Mouse (Mus musculus) monocyte, adult 5-6 weeks (primary cell): ENCODE data around the gene Deaf1. TPM values are rescaled to one million over a fixed set of nuclear protein-coding genes. Genes with fewer than 3 reads are reported as not detected.

ENCODE experiments used
- ATAC-seq: fragments of 153-309, 156-312 bp; replicated peaks from 2 replicates; pipeline ENCODE4 v1.8.0; 2017; ENCODE audit warnings: mild to moderate bottlenecking; ENCODE audit not compliant: low TSS enrichment, insufficient number of reproducible peaks, severe bottlenecking, poor library complexity, low FRiP score
- total RNA-seq: library from RNA; stranded (forward); fragments of 200-1000, 200-491, 200-594 nt; gene quantifications from 3 replicates; pipeline ENCODE4 v1.2.3, GENCODE M21; 2017

The Deaf1 gene
- total RNA-seq, 1 experiment from 2014 or later: 16.0 TPM

DNA sequence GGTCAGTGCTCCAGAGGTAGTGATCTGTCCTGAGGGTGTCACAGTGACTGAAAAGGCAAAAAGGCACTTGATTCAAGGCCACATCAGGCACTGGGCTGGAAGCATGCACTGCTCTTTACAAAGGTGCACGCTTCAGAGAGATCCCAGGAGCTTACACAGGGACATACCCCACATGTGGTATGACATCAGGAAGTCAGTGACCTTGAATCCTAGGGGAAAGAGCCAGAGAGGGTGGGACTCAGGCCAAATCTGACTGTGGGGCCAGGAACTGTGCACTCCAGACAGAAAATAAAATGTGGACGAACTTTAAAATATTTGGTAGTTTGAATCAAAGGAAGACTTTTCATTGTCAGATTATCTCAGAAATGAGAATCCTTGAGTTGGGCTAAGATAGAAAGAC lies 13.1 kb downstream of the Deaf1 start:
- ATAC-seq: no peak

DNA sequence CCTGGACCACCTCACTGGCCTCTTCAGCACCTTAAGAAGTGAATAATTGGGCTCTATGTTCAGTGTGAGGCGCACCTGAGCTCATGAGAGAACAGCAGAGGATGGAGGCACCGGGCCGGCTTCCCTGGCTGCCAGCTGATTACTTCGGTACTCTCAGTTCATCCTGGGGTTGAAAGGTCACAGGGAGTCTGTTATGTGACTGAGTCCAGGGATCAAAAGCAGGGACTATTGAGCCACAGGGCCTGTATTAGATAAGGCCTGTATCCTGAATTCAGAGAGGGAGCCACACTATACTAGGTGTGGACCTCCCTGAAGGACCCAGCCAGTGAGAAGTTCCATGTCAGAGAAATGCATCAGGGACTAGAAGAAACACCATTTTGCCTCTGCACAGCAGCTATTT lies 23.0 kb downstream of the Deaf1 start:
- ATAC-seq: no peak

DNA sequence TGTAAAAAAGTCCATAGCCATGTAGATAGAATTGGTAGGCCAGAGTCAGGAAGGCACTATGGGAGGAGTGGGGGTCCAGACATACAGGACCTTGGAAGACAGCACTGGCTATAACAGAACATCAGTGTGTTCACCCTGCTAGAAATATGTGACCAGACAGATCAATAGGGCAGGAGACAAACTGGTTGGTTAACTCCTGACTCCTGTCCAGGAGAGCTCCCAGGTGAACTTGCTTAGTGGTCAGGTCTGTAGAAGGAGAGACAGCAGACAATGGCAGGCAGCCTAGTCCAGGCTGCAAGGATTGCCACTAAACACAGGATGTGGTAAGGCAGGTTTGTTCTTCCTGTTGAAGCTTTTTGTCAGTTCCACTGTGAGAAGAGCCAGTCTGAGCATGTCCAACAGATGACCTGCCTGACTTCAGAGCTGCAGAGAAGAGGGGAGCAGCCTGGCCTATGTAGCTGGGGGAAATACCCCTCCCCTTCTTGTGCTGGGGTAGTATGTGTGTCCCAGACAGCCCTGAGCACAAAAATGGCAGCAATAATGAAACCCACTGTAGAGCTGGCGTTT lies 24.7 kb downstream of the Deaf1 start:
- ATAC-seq: peak; percentile 36; the same call in 1 of the 2 replicates

DNA sequence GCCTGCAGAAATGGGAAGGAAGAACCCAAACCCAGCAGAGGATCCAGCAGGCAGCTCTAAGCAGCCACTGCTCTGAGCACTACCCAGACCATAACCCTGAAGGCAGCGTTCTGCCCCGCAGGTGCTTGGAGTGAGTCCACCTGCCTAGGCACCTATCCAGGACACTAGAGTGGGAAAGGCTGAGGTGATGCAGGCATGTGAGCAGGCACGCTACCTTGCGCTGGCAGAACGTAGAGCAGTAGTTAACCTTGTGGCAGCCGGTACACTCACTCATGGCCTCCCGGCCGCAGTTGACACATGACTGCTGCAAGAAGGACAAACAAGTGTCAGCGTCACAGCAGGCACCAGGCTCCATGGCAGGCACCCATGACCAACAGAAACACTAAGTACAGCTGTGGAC lies 26.1 kb downstream of the Deaf1 start:
- ATAC-seq: no peak

DNA sequence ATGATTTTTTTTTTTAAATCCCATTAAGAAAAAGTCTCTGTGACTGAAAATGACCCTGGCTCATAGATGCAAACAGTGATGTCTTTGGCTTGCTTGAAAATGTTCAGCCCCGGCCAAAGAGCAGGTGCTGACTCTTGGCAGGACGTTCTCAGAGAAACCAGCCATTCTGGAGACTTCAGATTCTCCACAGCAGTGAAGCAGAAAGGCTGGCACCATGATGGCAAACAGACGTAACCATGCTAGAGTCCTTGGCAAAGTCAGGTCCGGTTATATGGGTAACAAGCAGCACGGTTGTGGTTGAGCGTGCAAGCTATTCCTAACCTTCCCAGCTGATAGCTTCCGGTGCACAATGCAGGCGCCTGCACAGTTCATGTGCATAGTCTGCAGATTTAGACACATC lies 28.3 kb downstream of the Deaf1 start:
- ATAC-seq: no peak

DNA sequence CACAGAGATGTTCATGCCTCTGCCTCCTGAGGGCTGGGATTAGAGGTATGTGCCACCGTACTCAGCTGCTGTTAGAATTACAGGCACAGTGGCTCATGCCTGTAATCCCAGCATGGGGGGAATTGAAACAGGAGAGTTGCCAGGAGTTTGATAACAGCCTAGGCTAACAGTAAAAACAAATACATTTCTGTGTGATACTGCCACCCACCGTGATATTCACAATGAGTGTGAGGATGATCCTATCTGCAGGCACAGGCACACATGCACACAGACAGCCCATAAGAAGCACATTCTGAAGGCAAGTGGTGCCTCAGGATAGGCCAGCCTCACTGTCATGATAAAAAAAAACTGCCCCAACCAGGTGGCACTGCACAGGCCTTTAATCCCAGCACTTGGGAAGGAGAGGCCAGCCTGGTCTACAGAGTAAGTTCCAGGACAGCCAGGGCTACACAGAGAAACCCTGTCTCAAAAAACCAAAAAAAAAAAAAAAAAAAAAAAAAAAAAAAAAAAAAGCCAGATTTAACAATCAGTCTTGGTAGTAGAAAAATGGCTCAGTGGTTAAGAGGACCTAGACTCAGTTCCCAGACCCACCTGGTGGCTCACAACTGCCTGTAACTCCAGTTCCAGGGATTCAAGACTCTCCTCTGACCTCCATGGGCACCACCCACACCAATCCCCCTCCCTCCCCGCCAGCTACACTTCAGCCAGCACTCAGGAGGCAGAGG lies 29.4 kb downstream of the Deaf1 start:
- no peak for ATAC-seq

DNA sequence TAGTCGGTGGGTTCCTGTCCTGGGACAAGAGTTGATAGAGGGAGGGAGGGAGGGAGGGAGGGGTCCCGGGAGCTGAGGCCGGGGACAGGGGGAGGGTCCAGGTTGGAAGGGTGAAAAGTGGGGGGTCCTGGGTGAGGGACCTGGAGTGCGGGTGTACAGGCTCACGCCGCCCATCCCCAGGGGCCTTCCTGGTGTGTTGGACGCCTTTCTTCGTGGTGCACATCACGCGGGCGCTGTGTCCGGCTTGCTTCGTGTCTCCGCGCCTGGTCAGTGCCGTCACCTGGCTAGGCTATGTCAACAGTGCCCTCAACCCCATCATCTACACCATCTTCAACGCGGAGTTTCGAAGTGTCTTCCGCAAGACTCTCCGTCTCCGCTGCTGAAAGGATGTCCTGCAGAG lies 33.0 kb downstream of the Deaf1 start:
- 0 out of 2 replicates have a peak, but pooled peaks have one; percentile 15 for ATAC-seq

DNA sequence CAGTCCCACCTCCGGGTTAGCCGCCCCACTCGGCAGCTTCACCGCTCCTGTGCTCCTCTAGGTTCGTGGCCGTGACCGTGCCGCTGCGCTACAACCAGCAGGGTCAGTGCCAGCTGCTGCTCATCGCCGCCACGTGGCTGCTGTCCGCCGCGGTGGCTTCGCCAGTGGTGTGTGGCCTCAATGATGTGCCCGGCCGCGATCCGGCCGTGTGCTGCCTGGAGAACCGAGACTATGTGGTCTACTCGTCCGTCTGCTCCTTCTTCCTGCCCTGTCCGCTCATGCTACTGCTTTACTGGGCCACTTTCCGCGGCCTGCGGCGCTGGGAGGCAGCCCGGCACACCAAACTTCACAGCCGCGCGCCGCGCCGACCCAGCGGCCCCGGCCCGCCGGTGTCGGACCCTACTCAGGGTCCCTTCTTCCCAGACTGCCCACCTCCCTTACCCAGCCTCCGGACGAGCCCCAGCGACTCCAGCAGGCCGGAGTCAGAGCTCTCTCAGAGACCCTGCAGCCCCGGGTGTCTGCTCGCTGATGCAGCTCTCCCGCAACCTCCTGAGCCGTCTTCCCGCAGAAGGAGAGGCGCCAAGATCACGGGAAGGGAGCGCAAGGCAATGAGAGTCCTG lies 33.5 kb downstream of the Deaf1 start:
- ATAC-seq: 0 out of 2 replicates have a peak, but pooled peaks have one; percentile 29

DNA sequence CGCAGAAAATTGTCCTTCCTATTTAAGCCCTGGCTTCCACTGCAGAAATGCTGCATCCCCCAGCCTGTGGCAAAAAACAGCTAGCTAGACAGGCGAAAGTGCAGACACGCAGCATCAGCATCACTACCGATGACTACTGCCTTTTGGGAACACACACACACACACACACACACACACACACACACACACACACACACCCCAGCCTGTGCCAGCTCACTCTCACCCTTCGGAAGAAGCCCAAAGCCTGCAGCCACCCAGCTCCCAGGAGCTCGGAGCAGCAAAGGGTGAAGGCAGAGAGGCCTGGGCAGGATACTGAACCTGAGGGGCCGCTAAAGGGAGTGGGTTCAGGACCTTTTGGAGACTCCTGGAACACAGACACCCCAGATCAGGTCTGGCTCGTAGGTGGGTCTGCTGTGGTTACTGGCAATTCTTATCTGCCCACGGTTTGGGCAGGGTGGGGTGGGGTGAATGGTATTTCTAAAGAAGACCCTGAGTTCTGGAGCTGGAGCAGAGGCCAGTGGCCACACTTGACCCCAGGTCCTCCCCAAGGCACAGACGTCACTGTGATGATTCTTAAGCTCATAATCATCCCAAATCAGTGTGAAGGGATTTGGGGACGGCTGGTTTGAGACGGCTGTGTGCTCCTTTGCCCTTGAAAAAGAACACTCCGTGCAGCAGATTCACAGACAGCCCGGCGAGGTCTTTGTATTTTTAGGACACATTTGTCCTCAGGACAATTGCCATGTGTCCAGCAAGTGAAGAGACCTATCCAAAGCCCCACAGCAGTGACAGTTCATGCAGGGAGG lies 34.7 kb downstream of the Deaf1 start:
- no peak for ATAC-seq

DNA sequence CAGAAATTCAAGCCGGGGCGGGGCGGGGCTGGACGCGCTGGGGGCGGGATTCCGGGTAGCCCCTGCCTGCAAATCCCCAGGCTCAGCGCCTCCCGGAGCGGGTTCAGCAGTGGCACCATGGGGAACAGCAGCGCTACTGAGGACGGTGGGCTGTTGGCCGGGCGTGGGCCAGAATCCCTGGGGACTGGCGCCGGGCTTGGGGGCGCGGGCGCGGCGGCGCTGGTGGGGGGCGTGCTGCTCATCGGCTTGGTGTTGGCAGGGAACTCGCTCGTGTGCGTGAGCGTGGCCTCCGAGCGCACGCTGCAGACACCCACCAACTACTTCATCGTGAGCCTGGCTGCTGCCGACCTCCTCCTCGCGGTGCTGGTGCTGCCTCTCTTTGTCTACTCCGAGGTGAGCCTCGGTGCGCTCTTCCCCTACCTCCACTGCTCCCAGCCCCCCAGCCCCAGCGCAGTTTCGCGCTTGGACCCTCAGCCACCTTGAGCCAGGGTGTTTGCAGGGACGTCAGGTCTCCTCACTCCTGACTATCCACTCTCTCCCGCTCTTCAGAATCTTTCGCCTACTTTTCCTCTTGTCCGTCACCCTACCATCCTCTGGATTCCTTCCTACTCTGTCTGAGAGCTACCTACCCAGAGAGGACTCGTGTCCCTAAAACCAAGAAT lies 35.4 kb downstream of the Deaf1 start, which contains the start of gene Drd4:
TSS of gene Drd4 (plus strand) at position 86 of the 662 bp plus-strand sequence.
- no peak for ATAC-seq

DNA sequence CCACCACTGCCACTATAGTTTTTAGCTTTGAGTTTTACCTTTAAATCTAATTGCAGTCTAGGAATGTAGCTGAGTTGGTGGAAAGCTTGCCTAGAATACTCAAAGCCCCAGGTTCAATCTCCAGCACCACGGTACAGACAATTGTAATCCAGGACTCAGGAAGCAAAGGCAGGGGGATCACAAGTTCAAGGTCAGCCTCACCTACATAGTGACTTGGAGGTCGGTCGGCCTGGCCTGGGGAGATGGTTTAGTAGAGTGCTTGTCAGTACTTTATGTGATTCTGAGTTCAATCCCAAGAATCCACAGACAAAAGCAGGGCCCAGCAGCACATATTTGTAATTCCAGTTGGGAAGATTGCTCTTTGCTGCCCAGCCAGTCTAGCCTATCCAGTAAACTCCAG lies 39.4 kb downstream of the Deaf1 start:
- no peak for ATAC-seq

DNA sequence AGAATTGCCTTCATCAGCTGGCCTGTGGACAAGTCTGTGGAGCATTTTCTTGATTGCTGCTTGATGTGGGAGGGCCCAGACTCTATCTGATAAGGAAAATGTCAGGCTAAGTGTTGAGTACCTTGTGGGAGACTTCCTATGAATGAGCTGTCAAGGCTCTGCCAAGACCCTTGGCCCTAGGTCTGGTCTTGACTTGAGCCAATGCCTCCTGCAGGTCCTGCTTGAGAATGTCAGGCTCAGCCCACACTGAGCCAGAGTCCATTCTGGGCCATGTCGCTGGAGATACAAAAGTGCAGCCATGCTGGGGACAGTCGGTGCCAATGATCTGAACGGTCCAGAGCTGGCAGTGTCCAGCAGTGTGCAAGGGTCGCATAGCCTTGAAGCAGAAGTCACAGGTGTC lies 44.7 kb downstream of the Deaf1 start:
- ATAC-seq: no peak

DNA sequence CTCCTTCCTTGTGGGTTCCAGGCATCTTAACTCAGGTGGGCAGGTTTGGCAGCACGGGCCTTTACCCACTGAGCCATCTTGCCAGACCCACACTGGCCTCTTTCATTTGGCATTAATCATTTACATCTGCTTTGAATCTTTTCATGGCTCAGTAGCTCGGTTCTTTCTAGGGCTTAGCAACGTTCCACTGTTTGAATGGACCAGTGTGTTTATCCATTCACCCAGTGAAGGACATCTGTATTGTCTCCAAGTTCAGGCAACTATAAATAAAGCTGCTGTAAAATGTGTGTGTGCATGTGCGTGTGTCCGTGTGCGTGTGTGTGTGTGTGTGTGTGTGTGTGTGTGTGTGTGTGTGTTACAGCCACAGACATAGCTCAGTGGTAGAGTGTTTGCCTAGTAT lies 46.0 kb downstream of the Deaf1 start:
- ATAC-seq: no peak

DNA sequence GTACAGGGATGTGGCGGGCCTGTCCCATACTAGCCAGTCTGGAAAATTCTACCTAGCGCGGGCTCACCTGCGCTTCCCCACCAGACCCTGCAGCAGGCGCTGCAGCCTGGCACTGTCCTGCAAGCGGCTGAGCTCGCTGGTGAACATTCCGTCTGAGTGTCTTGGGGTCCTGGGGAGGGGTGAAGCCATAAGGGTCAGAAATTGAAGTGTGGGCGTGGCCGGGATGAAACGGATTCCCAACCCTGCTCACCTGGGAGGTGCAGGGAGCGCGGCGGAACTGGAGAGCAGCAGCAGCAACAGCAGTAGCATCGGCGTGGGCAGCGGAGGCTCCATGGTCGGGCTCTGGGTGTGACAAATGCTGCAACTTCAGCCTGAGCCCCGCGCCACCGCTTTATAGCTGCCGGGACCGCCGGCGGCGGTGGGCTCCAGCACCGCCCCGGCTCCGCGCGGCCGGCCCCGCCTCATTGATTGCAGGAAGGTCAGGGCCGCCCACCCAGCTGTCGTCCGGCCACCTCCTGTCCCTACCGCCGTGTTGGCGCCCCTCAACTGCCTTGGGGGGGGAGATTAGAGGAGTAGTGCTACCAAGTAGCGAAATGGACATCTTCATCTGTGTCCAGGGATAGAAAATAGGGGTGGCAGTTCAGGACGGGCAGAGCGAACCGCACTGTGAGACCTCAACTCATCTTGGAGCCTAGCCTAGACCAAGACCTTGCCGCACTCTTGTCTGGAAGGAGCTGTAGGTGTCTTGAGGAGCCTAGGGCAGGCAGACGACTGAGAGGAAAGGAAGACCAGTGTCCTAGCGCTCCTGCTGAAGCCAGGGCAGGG lies 48.5 kb downstream of the Deaf1 start, which contains the start of gene Sct:
TSS of gene Sct (minus strand) at position 368 of the 825 bp plus-strand sequence.
- ATAC-seq: no peak

DNA sequence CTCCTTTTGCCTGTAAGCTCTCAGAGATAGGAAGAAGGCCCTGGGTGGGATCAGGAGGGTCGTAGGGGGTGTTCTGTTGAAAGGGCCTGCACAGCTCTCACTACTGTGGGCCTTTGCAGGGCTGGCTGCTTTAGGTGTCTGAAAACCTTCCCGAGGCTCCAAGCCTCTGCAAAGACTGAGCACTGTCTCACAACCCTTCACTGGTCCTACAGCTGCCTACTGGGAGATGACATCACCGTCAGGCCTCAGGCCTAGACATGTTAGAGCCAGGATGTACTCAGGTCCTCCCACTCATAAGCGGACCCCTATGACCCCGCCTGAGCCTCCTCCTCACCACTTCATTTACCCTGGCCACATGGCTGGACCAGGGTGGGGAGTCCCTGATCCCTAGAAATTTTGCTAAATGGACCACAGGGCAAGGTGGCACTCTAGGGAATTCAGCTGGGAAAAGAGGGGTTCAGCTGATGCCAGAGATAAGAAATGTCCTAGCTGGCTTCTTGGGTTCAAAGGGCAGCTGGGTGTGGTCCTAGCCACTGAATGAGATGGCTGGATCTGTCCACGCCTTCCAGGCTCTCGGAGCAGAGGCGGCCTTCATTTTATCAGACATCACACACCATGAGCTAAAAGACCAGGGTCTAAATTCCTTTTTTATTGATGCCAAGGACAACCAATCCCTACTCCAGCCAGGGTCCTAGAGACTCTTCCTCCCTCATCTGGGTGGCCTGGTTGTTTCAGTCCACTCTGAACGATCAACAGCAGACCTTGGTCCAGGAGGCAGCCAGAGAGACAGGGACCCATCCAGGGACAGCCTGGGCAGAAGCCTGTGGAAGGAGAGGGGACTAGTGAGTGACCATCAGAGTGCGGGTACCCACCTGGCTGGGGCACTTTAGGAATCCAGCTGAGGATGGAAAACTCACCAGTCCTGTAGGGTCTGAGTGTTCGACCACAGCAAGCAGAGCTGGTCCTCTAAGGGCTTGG lies 49.5 kb downstream of the Deaf1 start:
- ATAC-seq: no peak

DNA sequence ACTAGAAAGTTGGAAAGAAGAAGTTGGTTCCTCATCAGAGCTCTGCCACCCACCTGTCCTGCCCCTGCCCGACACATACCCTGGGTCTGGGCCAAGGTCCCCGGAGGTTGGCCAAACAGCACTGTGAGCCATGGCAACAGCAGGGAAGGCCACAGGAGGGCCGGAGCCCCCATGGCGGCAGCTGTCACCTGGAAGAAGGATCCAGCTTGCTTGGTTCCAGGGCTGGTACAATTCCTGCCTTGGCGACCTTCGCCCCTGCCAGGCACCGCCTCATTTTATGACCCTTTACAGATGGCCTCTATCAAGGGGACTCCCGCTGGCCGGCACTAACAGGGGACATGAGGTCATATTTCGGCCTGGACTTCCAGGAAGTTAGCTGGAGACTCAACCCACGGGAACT lies 50.9 kb downstream of the Deaf1 start, which contains the start of gene Cdhr5:
TSS of gene Cdhr5 (minus strand) at position 241 of the 400 bp plus-strand sequence.
- ATAC-seq: no peak

DNA sequence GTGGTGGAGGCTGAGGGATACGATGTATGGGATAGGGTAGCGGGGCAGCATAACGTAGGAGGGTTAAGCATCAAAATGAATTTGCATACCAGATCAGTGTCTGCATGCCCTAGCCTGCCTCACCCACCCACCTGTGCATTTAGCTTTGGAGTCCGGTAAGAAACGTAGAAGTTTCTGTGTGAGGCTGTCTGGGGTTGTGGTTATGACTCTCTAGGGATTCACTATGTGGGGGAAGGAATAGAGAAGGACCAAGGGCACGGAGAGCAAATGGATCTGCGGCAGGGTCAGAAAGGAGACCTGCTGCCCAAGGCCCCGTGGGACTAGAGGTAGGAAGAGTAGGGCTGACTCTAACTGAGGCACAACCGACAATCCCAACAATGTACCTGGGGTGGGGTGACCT lies 52.1 kb downstream of the Deaf1 start:
- no peak for ATAC-seq
